Mouse (Mus musculus) lung, adult 2 months (tissue): ENCODE results near the gene Meiob.

ENCODE experiments used
- CTCF ChIP-seq: fragments of 200-500 bp; IDR thresholded peaks from 2 replicates; pipeline ENCODE4 v1.5.1; 2011; ENCODE audit warnings: mild to moderate bottlenecking, low read length, control low read depth; ENCODE audit not compliant: insufficient read depth
- POLR2A ChIP-seq: fragments of 200-500 bp; IDR thresholded peaks from 2 replicates; pipeline ENCODE4 v1.6.1; 2011; ENCODE audit warnings: low read depth, mild to moderate bottlenecking, control low read depth, low read length, borderline replicate concordance; ENCODE audit errors: extremely low read depth

DNA sequence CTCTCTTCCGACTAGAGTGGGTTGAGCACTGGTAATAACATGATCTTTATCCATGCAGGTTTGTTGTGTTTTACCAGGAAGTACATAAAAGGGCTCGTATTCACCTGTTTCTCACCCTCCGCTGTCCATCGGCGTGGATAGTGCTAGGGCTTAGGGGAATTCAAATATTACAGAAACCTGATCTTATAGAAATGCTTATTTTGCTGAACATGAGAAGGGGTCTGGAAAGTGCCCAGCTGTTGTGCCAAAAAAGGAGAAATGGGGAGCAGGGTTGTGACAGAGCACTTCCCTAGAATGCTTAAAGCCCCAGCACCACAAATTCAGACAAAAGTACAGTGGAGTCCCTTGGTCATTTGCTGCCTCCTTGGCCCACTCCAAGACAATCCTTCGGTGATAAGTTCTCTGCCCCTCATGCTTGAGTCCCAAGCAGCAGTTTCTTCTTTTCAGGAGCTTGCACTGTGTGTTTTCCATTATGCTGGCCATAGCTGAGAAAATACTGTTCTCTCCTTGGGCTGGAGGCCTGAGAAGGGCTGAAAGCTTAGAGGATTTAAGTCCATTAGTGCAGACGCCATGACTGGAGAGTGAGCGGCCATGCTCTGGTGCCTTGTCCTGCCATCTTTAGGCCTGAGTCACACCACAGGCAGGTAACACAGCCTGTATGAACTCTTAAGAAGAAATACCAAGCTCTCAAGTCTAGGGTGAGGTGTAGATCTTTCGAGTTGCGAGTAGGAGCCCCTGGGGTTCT lies 47.5 kb downstream of the Meiob start:
- no peak for TF ChIP-seq CTCF
- no peak for TF ChIP-seq POLR2A
